Mouse (Mus musculus) C2C12 (cell line): ENCODE measurements around the gene Nbeal2.

Experiments
- CEBPB ChIP-seq: IDR thresholded peaks from one replicate; pipeline ENCODE4 v1.6.1; 2011; ENCODE audit warnings: low read depth, mild to moderate bottlenecking, control low read depth, moderate library complexity
- CTCF ChIP-seq: IDR thresholded peaks from one replicate; pipeline ENCODE4 v1.5.1; 2011; ENCODE audit not compliant: control insufficient read depth, insufficient read depth, insufficient read length
- FOSL1 ChIP-seq: IDR thresholded peaks from one replicate; pipeline ENCODE4 v1.8.0; 2011; ENCODE audit warnings: mild to moderate bottlenecking, low read length; ENCODE audit not compliant: poor library complexity, insufficient read depth, severe bottlenecking
- MYOD1 ChIP-seq: IDR thresholded peaks from one replicate; pipeline ENCODE4 v1.6.1; 2011; ENCODE audit warnings: low read depth; ENCODE audit not compliant: control insufficient read depth, insufficient read length
- MYOG ChIP-seq: IDR thresholded peaks from one replicate; pipeline ENCODE4 v1.6.1; 2011; ENCODE audit not compliant: control insufficient read depth, insufficient read length; ENCODE audit errors: extremely low read depth
- USF1 ChIP-seq: IDR thresholded peaks from one replicate; pipeline ENCODE4 v1.6.1; 2011; ENCODE audit warnings: low read depth, mild to moderate bottlenecking, control low read depth, moderate library complexity

GRCm38 (mm10) chr9:110696427-110696826 is 42.5 kb upstream of the Nbeal2 start:
- TF ChIP-seq CTCF (no peak), FOSL1 (no peak), CEBPB (no peak), MYOD1 (no peak), MYOG (no peak), USF1 (no peak)
